Mouse (Mus musculus) olfactory bulb, adult 2 months (tissue): ENCODE measurements around the gene Nrp2.

Experiments used
- CTCF ChIP-seq: fragments of 200-500 bp; IDR thresholded peaks from 2 replicates; pipeline ENCODE4 v1.5.1; 2012; ENCODE audit warnings: low read depth, mild to moderate bottlenecking, low read length, moderate library complexity; ENCODE audit not compliant: insufficient read depth
- POLR2A ChIP-seq: fragments of 200-500 bp; IDR thresholded peaks from 2 replicates; pipeline ENCODE4 v1.6.1; 2012; ENCODE audit warnings: mild to moderate bottlenecking, low read depth, low read length, moderate library complexity; ENCODE audit not compliant: insufficient read depth

- TF ChIP-seq CTCF (no peak), POLR2A (no peak)
Measured at GRCm38 (mm10) chr1:62765171-62765570, 62.1 kb downstream of the Nrp2 start.
